Mouse (Mus musculus) cerebellum, adult 8-10 months (tissue): Measurements from ENCODE around the gene Srpk2.
A peak's percentile ranks its signal among the peaks of the same experiment; 100 is the strongest.
"Not testable (repeated sequence)": the region's sequence is repeated elsewhere in the genome, so short reads cannot be mapped to it uniquely, and the experiment has no call there.

Source experiments
- DNase-seq: peaks from one replicate; pipeline ENCODE4 v3.0.0; 2022

Gene Srpk2

DNA sequence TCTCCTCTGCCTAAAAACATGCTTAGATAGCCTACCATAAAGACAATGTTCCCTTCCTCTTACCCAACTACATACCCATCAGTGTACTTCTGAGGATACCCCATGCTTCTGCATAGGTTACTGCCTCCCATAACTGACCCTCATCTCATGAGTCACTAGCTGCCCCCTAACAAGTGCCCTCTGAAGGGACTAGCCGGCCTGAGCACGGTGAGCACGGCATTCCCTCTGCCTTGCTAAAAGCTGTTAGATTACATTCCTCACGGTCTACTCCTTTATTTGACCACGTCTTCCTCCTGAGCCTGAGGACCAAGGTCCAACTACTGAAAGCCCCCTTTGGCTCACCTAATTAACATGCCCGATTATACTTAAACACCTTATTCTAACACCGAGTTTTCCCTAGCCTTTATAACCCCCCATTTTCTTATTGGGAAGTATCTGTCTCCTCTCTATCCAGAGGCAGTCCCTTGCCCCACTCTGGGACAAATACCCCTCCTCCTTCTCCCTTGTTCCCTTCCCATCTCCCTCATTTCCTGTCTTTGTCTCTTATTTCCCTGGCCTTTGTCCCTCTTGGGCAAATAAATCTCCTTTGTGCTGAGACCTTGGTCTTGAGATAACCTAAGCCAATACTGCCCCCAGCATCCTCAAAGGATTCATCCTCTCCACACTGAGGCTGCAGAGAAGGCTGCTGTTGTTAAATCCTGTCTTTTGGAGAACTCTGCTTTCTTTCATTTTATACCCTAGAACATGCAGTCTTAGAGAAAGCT is 128.2 kb downstream of the Srpk2 start:
- no peak for DNase-seq

DNA sequence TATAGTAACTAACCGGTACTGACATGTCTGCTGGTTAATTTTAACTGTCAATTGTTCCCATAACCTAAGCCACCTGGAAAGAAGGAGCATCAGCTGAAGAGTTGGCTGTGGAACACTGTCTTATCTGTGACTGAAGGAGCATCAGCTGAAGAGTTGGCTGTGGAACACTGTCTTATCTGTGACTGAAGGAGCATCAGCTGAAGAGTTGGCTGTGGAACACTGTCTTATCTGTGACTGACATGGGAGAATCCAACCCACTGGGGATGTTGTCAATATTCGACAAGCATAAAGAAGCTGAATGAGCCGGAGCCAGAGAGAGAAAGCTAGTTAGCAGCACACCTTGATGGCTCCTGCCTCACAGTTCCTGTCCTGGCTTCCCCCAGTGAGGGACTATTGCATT is 131.1 kb downstream of the Srpk2 start:
- not testable (repeated sequence) for DNase-seq

DNA sequence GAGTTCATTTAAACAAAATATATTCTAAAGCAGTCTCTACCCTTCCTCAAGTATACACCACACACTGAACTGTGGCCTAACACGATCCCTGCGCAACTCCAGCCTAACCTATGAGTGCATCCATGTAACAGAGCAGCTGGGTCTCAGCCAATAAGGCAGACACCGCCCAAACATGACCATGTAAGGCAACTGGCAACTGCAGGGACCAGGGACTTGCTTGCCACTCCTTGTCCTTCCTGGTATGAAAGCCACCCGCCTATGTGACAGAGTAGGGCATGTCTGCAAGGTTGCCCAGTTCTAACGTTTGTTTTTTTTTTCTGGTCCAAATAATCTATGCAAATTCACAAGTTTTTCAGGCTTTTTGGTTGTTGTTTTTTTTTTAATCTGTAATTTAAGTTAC is 132.7 kb downstream of the Srpk2 start:
- no peak for DNase-seq

DNA sequence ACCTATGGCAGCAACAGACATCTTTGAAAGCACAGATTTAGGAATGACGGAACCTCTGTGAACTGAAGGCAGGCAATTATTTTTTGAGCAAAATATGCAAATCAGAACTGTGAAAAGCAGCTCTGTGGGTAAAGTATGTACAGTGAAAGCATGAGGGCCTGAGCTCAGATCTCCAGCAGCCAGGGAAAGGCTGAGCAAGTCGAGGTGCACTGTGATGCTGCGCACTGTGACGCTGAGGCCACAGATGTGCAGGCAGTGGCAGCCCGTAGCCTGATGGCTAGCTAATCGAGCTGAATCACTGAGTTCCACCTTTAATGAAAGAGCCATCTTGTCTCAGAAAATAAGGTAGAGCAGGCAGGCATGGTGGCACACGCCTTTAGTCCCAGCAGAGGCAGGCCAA is 148.7 kb downstream of the Srpk2 start:
- DNase-seq = no peak

DNA sequence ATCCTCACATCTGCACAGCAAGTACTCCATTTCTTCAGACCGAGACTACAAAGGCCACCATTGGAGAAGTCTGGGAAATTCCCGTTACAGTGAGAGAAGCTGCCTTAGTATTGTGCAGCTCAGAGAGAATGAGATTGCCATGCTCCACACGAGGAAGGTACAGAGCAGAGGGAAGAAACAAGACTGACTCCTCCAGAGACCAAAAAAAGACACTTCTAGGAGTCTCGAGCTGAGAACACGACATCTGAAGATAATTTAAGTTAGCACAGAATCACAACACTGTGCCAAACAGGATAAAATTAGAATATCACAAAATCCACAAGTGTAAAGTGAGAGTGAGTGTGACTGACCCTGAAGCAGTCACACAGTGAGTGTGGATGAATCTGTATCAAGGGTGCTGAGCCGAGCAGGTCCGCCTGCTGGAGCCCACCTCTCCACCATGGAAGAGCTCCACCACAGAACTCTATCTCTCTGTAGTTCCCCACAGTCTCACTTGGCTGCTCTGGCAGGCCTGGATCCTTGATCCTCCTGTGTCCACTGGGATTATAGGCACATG is 152.8 kb downstream of the Srpk2 start:
- DNase-seq = no peak

DNA sequence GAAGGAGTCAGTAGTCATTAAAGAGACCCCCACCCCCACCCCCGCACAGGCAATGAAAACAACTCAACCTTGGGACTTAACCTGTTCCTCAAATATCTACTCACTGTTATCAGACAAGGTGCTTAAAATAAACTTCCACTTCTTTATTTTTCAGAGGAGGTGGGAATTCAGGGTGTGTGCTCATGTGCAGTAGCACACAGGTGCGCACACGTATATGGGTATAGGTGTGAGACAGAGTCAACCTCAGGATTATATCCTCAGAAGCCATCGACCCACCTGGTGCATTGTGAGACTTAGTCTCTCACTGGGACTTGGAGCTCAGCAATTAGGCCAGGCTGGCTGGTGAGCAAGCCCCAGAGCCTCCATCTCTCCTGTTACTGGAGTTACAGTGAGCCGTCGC is 153.3 kb downstream of the Srpk2 start:
- DNase-seq = no peak

DNA sequence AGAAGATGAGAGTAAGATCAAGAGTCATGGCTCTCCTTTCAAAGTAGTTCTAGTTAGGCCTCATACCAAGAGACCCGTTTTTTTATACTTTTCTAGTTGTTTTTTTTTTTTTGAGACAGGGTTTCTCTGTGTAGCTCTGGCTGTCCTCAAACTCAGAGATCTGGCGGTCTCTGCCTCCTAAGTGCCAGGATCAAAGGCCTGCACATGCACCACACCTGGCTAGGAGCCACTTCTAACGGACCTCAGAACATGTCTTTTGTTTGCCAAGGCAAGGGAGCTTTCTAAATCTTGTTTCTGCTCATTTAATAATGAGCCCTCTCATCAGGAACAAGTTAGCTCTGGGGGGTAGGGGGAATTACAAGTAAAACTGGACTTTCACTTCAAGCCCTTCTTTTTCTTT is 159.8 kb downstream of the Srpk2 start:
- no peak for DNase-seq

DNA sequence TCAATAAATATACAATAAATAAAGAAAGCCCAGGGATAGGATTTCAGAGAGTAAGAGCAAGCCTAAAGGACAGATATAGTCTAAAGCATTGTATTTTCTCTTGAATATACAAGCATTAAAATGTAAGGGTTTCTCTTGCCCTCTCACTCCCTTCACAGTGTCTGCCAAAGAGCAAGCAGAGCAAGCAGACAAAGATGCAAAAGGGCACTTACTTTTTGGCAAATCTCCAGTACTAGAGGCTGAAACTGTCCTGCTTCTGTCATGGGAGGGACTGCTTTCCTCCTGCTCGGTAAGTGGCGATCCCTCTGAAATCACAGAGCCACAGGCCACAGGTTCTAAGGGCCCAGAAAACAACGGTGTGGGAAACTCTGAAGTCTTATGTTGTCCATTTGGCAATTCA is 160.5 kb downstream of the Srpk2 start:
- no peak for DNase-seq

DNA sequence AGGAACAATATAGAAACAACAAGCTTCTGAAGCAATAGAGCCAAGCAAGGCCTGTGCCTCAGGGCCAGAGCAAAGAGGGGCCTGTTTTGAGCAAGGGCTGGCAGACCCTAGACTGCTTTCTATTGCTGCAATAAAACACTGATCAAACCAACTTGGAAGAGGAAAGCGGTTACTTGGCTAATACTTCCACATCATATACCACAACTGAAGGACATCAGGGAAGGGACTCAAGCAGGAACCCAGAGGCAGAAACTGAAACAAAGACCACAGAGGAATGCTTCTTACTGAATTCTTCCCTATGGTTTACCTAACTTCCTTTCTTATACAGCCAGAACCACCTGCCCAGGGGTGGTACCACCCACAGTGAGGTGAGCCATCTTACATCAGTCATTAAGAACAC is 162.8 kb downstream of the Srpk2 start:
- DNase-seq = no peak

DNA sequence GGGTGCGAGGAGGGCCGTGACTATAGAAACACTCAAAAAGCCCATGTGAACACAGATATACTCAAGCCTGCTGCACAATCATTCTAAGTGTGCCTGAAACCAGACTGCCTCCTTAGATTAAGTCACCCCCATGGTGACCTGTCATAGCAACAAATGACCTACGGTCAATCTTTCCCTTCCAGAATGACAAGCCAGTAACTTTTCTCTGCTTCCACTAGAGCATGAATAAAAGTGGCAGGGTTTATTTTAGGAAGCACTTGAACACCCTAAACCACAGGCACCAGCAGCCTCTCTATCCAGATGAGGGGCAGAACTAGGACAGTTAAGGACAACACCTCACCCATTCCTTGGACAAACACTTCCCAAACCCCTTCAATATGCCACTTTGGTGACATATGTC is 164.7 kb downstream of the Srpk2 start:
- DNase-seq = no peak

DNA sequence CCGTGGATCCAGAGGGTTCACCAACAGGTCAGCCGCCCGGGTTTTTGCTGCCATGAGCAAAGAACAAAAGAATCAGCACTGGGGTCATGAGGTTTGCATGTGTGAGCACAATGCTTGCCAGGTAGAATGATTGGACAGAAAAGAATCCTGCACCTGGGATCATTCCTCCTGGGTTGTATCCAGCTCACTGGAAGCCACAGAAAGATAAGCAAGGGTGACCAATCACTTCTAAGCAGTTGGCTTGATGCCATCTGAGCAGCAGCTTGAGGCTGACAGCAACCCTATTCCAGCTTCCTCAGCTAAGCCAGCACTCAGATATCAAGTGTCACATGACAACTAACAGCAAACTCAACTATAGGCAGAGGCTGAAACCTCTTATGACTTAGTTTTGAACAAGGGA is 165.7 kb downstream of the Srpk2 start:
- DNase-seq = peak; percentile 32

DNA sequence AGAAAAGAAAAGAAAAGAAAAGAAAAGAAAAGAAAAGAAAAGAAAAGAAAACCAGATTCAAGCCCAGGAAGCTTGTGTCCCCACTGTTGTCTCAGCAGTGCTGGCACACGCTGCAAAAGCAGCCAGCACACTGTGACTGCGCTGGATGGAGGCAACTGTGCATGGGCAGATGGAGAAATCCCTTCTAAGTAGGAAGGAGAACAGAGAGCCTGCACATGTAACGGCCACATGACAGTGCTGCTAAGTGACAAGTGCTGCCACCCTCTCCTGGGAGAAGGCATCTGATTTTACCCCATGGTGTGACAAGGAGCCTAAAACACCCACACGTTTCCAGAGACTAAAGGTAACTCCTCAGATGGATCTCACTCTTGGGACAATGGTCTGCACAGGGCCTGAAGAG is 166.6 kb downstream of the Srpk2 start:
- no peak for DNase-seq

DNA sequence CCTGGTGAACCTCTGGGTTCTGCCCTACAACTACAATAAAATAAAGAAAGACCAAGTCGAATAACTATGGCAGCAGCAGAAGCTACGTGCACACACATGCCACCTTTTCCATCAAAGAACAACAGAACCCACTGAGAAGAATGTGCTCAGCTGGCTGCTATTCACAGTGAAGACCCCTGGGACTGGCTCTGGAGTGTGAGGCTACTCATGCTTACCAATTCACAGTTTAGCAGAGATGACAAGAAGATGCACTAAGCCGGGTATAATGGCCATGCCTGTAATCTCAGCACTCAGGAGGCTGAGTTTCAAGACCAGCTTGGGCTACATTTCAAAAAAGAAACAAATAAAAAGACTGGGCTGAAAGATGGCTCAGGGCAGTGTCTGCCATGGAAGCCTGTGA is 167.5 kb downstream of the Srpk2 start:
- DNase-seq = no peak

DNA sequence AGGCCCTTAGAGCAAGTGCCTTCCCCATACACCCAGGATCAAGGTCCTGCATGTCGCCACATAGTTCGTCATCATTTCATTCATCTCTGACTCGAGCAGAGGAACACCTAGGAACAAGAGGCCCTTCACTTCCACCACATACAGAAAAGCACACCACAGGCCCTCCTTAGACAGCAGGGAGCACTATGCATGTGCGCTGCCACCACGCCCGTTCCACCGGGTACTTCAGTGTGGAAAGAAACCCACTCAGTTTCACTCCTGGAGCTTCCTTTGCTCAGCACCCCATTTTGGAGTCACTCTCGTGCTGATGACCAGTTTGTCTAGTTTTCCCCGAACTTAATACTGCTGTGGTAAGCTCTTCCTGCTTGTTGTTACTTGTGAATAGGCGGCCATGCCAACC is 169.4 kb downstream of the Srpk2 start:
- no peak for DNase-seq

DNA sequence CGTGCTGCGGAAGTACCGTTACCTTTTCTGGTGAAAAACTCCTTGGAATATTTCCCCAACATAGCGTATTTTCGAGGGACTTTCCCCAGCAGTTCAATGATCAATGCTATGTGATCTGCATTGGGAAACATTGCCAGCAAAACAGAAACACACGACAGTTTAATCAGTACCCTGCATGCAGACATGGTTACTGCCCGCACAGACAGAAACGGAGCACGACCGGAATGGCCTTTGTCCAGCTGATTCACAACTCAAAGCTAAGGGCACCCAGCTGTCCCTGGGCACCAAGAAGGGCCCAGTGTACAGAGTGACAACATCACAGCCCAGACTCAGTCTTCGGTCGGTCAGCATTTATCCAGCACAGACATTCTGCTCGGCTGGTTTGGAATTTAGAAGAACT is 170.9 kb downstream of the Srpk2 start:
- no peak for DNase-seq

DNA sequence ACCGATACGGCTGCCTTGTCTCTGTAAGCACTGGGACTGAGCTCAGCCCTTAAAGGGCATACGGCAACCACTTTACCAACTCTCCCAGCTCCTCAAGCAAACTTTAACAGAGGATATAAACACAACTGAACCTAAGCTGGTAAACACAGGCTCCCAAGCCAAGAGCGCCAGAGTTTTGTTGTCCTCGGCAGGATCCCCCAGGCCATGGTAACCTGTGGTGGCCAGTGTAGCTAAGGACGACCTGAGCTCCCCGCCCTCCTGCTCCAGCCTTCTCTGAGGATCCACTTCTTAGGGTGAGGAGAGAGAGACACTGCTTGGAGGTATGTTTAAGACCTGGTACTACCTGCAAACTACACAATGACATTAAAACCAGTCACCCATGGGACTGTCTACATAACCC is 171.9 kb downstream of the Srpk2 start:
- no peak for DNase-seq

DNA sequence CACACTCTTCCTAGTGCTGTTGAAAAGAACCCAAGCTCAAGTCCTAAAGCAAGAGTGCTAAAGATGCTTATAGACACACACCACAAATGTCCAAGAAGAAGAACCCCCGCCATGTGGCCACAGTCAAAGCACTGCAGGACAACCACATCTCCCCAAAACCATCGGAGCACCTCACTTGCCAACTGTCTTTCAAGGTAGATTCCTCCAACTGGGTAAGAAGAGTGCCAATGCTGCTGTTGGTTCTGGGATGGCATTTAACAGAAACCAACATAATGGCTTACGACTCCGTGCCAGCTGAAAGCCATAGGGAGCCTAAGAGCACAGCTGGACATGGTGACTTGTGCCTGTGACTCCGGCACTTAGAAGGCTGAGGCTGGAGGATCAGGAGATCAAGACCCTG is 173.0 kb downstream of the Srpk2 start:
- DNase-seq = no peak

DNA sequence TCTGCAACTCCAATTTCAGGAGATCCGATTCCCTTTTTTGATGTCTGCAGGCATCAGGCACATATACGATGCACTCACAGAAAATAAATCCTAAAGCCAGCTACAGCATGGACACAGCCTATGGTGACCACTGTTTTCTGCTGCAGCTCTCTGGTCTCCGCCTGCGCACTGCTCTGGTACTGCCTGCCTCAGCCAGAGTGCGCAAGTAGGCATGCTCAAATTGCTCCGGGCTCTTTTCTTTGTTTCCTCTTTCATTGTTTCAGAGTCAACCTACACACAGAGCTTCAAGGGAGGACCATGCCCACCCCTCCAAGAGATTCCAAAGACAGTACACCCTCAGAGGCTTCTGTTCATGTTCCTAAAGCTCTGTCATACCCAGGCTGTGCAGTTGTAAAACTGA is 175.8 kb downstream of the Srpk2 start:
- DNase-seq = no peak

DNA sequence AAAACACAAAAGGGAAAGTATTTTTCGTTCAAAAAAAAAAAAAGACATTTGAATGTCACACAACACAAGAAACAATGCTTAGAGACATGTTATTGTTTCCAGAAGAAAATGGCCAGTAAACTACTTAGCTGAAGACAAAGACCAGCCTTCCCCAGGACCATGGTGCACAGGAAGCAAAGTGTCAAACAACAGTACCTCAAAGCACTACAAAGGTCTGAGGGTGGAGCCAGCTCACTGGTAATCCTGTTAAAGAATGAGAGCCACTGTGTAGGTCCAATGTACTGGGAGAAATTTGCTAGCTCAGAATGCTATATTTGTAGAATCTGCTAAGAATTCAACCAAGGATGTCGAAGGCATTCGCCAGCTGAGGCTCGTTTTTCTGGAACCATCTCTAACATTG is 177.2 kb downstream of the Srpk2 start:
- DNase-seq = no peak

DNA sequence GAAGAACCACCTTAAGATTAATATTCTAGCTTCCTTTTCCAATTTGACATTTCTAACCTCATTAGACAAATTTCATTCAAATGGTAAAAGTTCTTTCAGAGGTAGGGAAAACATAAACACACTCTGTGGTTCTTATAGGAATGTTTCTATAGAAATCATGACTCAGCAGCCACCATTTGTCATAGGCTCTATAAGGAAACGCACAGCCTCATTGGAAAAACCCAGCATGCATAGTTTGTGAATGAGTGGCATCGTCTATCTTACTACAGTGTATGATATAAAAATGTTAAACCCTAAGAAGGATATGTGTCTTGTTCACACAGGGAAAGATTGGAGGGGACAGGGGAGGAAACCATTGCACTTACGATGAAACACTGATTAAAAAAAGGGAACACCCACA is 178.8 kb downstream of the Srpk2 start:
- DNase-seq = no peak

DNA sequence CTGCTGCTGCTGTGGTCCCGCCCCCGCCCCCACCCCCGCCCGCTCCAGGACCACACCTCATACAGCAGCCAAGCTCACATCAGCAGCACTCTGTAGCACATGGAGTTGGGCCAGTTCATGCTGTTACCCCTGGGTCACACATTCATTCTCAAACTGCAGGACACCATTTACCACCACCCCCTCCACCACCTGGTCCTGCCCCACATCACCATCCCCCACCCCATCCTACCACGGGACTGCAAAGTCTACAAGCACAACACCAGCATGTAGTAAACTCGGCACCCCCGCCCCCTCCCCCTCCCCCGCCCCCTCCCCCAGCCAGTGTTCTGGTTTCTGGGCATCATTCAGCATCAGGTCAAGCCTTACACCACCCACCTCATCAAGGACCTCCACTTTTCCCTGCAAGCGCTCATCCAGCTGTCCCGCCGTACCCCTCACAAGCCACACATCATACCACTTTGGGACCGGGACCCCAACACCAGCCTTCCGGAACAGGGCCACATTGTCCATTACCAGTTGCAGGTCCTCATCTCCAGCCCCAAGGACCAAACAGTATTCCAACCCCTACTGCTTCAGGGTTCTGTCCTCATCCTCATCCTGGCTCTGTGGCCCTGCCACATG is 182.0 kb downstream of the Srpk2 start:
- no peak for DNase-seq

DNA sequence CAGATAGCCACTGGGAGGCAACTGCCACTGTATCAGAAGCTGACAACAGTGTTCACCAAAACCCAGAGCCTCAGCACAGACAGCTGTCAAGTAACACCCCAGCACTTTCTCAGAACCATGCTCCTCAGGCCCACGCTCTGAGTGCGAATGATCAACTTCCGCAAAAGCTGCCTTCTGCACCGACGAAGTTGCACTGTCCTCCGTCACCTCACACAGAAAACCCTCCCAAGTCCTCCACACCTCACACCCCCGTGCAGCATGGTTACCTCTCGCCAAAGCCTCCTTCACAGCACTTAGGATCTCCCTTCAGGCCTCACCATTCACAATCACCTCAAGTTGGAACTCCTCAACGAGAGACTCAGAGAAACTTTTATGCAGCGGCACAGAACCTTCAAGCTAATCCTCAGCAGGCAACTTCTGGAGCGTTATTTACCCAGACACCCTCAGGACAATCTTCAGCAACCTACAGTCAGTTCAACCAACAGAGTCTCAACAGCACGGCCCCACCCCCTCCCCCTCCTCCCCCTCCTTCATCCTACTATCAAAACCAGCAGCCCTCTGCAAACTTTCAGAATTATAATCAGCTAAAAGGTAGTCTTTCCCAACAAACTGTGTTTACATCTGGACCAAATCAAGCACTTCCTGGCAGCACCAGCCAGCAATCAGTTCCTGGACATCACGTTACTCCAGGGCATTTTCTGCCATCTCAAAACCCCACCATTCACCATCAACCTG is 182.7 kb downstream of the Srpk2 start:
- DNase-seq = no peak

DNA sequence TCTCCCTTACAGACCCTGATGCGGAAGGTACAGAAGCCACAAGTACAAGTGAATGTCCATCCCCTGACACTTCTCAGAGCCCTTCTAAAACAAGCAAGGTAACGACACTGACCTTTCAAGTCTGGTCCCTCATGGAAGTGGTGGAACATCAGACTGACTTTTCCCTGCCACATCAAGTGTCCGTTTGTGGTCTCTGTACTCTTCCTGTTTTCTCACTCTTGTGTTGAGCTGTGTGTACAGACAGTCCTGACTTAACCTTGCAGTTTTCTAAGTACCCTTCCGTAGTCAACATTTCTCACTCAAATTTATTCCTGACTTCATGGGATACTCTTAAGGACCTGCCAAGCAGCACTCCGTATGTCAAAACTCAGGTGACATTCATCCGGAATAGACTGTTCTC is 183.7 kb downstream of the Srpk2 start:
- DNase-seq = no peak

DNA sequence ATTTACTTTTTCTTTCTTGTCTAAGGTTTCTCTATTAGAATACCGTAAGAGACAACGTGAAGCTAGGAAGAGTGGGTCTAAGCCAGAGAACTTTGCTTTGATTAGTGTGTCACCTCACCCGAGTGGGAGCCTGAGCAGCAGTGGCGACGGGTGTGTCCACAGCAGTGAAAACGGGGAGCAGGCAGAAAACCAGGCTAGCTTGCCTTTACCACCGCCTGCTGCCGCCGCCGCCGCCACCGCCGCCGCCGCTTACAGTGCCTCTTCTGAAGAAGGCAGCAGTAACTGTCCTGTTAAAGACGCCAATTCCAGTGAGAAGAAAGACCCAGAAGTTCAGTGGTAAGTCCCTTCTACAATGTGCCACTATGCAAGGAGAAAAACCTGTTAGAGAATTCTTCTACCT is 185.2 kb downstream of the Srpk2 start:
- no peak for DNase-seq
